Mouse (Mus musculus): ENCODE measurements at regions not wholly inside any gene's neighbourhood (a gene's known extent, or its start where the extent isn't known, plus 50 kb on each side); places are given as distances from the start of the nearest gene placed in this dataset.

- Histone ChIP-seq H3K27ac (ENCODE audit: low read length) (no peak overlapping the region), H3K9ac (ENCODE audit: low read length) (no peak overlapping the region), H3K4me1 (ENCODE audit: control insufficient read depth, insufficient read depth, low read length) (no peaks in the 10 kb centered on the region), H3K4me3 (ENCODE audit: low read length) (no peak overlapping the region), H3K9me3 (replicated peaks; ENCODE audit: control insufficient read depth, low read length) (no peaks in the 10 kb centered on the region), H3K4me2 (ENCODE audit: low read depth, low read length) (no peak overlapping the region), H3K27me3 (ENCODE audit: control insufficient read depth, insufficient read depth, low read length) (no peaks in the 10 kb centered on the region), H3K36me3 (ENCODE audit: control insufficient read depth, insufficient read depth) (no peaks in the 10 kb centered on the region)
- 69% methylated on average over 13 of the region's 13 CpGs for WGBS
- no peak for ATAC-seq (replicated peaks; ENCODE audit: extremely low read depth, insufficient read depth, low FRiP score)
These were observed 80.9 kb upstream of the Zeb2 start for GRCm38 (mm10) chr2:45197955-45198631.

GRCm38 (mm10) chr2:45197342-45197741 is 80.1 kb upstream of the Zeb2 start:
- ATAC-seq (replicated peaks; ENCODE audit: extremely low read depth, insufficient read depth, low FRiP score): no peak
- H3K27me3 ChIP-seq (ENCODE audit: control insufficient read depth, insufficient read depth, low read length): no peaks in the 10 kb centered on the region
- 65% methylated on average over 10 of the region's 10 CpGs for WGBS
- H3K36me3 ChIP-seq (ENCODE audit: control insufficient read depth, insufficient read depth): no peaks in the 10 kb centered on the region
- H3K4me1 ChIP-seq (ENCODE audit: control insufficient read depth, insufficient read depth, low read length): no peaks in the 10 kb centered on the region
- no peak overlapping the region for H3K4me3 ChIP-seq (ENCODE audit: low read length)
- no peaks in the 10 kb centered on the region for H3K9me3 ChIP-seq (replicated peaks; ENCODE audit: control insufficient read depth, low read length)
- peak overlapping the region; percentile 13; the same call in 1 of the 2 replicates for H3K27ac ChIP-seq (ENCODE audit: low read length)
- H3K9ac ChIP-seq (ENCODE audit: low read length): no peak overlapping the region
- H3K4me2 ChIP-seq (ENCODE audit: low read depth, low read length): no peak overlapping the region

GRCm38 (mm10) chr2:45196511-45196910 is 79.3 kb upstream of the Zeb2 start:
- H3K4me3 ChIP-seq (ENCODE audit: low read length): no peak overlapping the region
- ATAC-seq (replicated peaks; ENCODE audit: extremely low read depth, insufficient read depth, low FRiP score): no peak
- H3K27me3 ChIP-seq (ENCODE audit: control insufficient read depth, insufficient read depth, low read length): no peaks in the 10 kb centered on the region
- no peaks in the 10 kb centered on the region for H3K9me3 ChIP-seq (replicated peaks; ENCODE audit: control insufficient read depth, low read length)
- H3K9ac ChIP-seq (ENCODE audit: low read length): no peak overlapping the region
- 74% methylated on average over 4 of the region's 4 CpGs for WGBS
- H3K36me3 ChIP-seq (ENCODE audit: control insufficient read depth, insufficient read depth): no peaks in the 10 kb centered on the region
- H3K4me1 ChIP-seq (ENCODE audit: control insufficient read depth, insufficient read depth, low read length): no peaks in the 10 kb centered on the region
- H3K4me2 ChIP-seq (ENCODE audit: low read depth, low read length): no peak overlapping the region
- H3K27ac ChIP-seq (ENCODE audit: low read length): no peak overlapping the region

GRCm38 (mm10) chr2:45194335-45194734 is 77.1 kb upstream of the Zeb2 start:
- no peak overlapping the region for H3K9ac ChIP-seq (ENCODE audit: low read length)
- no peak overlapping the region for H3K4me3 ChIP-seq (ENCODE audit: low read length)
- H3K27ac ChIP-seq (ENCODE audit: low read length): no peak overlapping the region
- 80% methylated on average over 7 of the region's 7 CpGs for WGBS
- no peak for ATAC-seq (replicated peaks; ENCODE audit: extremely low read depth, insufficient read depth, low FRiP score)
- H3K9me3 ChIP-seq (replicated peaks; ENCODE audit: control insufficient read depth, low read length): no peaks in the 10 kb centered on the region
- no peak overlapping the region for H3K4me2 ChIP-seq (ENCODE audit: low read depth, low read length)
- no peaks in the 10 kb centered on the region for H3K36me3 ChIP-seq (ENCODE audit: control insufficient read depth, insufficient read depth)
- no peaks in the 10 kb centered on the region for H3K27me3 ChIP-seq (ENCODE audit: control insufficient read depth, insufficient read depth, low read length)
- H3K4me1 ChIP-seq (ENCODE audit: control insufficient read depth, insufficient read depth, low read length): no peaks in the 10 kb centered on the region

- Histone ChIP-seq H3K4me1 (ENCODE audit: control insufficient read depth, insufficient read depth, low read length) (peaks cover 12% of the 10 kb centered on the region), H3K9ac (ENCODE audit: low read length) (no peak overlapping the region), H3K4me3 (ENCODE audit: low read length) (no peak overlapping the region), H3K27ac (ENCODE audit: low read length) (no peak overlapping the region; the same call in 1 of the 2 replicates), H3K36me3 (ENCODE audit: control insufficient read depth, insufficient read depth) (no peaks in the 10 kb centered on the region), H3K27me3 (ENCODE audit: control insufficient read depth, insufficient read depth, low read length) (no peaks in the 10 kb centered on the region), H3K4me2 (ENCODE audit: low read depth, low read length) (no peak overlapping the region), H3K9me3 (replicated peaks; ENCODE audit: control insufficient read depth, low read length) (no peaks in the 10 kb centered on the region)
- ATAC-seq (replicated peaks; ENCODE audit: extremely low read depth, insufficient read depth, low FRiP score): no peak
These were observed 68.4 kb upstream of the Zeb2 start for GRCm38 (mm10) chr2:45185621-45185999.

GRCm38 (mm10) chr2:45184704-45185620 is 67.8 kb upstream of the Zeb2 start:
- Histone ChIP-seq H3K4me2 (ENCODE audit: low read depth, low read length) (peak overlapping the region; percentile 60), H3K9me3 (replicated peaks; ENCODE audit: control insufficient read depth, low read length) (no peaks in the 10 kb centered on the region), H3K9ac (ENCODE audit: low read length) (peak overlapping the region; percentile 41), H3K36me3 (ENCODE audit: control insufficient read depth, insufficient read depth) (no peaks in the 10 kb centered on the region), H3K4me3 (ENCODE audit: low read length) (peak overlapping the region; percentile 34), H3K27me3 (ENCODE audit: control insufficient read depth, insufficient read depth, low read length) (no peaks in the 10 kb centered on the region), H3K4me1 (ENCODE audit: control insufficient read depth, insufficient read depth, low read length) (peaks cover 12% of the 10 kb centered on the region), H3K27ac (ENCODE audit: low read length) (peak overlapping the region; percentile 5)
- 13% methylated on average over 18 of the region's 18 CpGs for WGBS
- peak; percentile 28; the same call in 1 of the 2 replicates for ATAC-seq (replicated peaks; ENCODE audit: extremely low read depth, insufficient read depth, low FRiP score)

- no peak overlapping the region for H3K4me3 ChIP-seq (ENCODE audit: low read length)
- WGBS: 32% methylated on average over 6 of the region's 6 CpGs
- ATAC-seq (replicated peaks; ENCODE audit: extremely low read depth, insufficient read depth, low FRiP score): no peak
- no peaks in the 10 kb centered on the region for H3K9me3 ChIP-seq (replicated peaks; ENCODE audit: control insufficient read depth, low read length)
- H3K9ac ChIP-seq (ENCODE audit: low read length): no peak overlapping the region
- H3K27ac ChIP-seq (ENCODE audit: low read length): no peak overlapping the region
- no peaks in the 10 kb centered on the region for H3K36me3 ChIP-seq (ENCODE audit: control insufficient read depth, insufficient read depth)
- H3K4me2 ChIP-seq (ENCODE audit: low read depth, low read length): no peak overlapping the region
- H3K4me1 ChIP-seq (ENCODE audit: control insufficient read depth, insufficient read depth, low read length): peaks cover 12% of the 10 kb centered on the region
- H3K27me3 ChIP-seq (ENCODE audit: control insufficient read depth, insufficient read depth, low read length): no peaks in the 10 kb centered on the region
These were observed 67.0 kb upstream of the Zeb2 start for GRCm38 (mm10) chr2:45184149-45184548.

- Histone ChIP-seq H3K36me3 (ENCODE audit: control insufficient read depth, insufficient read depth) (no peaks in the 10 kb centered on the region), H3K4me3 (ENCODE audit: low read length) (no peak overlapping the region), H3K9me3 (replicated peaks; ENCODE audit: control insufficient read depth, low read length) (no peaks in the 10 kb centered on the region), H3K4me1 (ENCODE audit: control insufficient read depth, insufficient read depth, low read length) (peaks cover 12% of the 10 kb centered on the region), H3K9ac (ENCODE audit: low read length) (no peak overlapping the region), H3K27ac (ENCODE audit: low read length) (no peak overlapping the region), H3K4me2 (ENCODE audit: low read depth, low read length) (no peak overlapping the region), H3K27me3 (ENCODE audit: control insufficient read depth, insufficient read depth, low read length) (no peaks in the 10 kb centered on the region)
- ATAC-seq (replicated peaks; ENCODE audit: extremely low read depth, insufficient read depth, low FRiP score): no peak
- WGBS: 93% methylated on average over 1 of the region's 1 CpGs
These were observed 65.7 kb upstream of the Zeb2 start for GRCm38 (mm10) chr2:45182876-45183275.

- Histone ChIP-seq H3K9ac (ENCODE audit: low read length) (no peak overlapping the region), H3K4me1 (ENCODE audit: control insufficient read depth, insufficient read depth, low read length) (peaks cover 12% of the 10 kb centered on the region), H3K36me3 (ENCODE audit: control insufficient read depth, insufficient read depth) (no peaks in the 10 kb centered on the region), H3K27ac (ENCODE audit: low read length) (no peak overlapping the region), H3K9me3 (replicated peaks; ENCODE audit: control insufficient read depth, low read length) (no peaks in the 10 kb centered on the region), H3K4me2 (ENCODE audit: low read depth, low read length) (no peak overlapping the region), H3K4me3 (ENCODE audit: low read length) (no peak overlapping the region), H3K27me3 (ENCODE audit: control insufficient read depth, insufficient read depth, low read length) (no peaks in the 10 kb centered on the region)
- no peak for ATAC-seq (replicated peaks; ENCODE audit: extremely low read depth, insufficient read depth, low FRiP score)
- 71% methylated on average over 7 of the region's 7 CpGs for WGBS
These were observed 64.4 kb upstream of the Zeb2 start for GRCm38 (mm10) chr2:45181552-45181951.
